Mouse (Mus musculus) adrenal gland, adult 2 months (tissue): ENCODE data around the gene Gadd45g. TPM values are rescaled to one million over a fixed set of nuclear protein-coding genes. Genes with fewer than 3 reads are reported as not detected.
A peak's percentile ranks its signal among the peaks of the same experiment; 100 is the strongest.

Experiments used
- DNase-seq: peaks from one replicate; pipeline ENCODE4 v3.0.0; 2021
- polyA plus RNA-seq: library from polyadenylated mRNA; depleted of rRNA; stranded (reverse); fragments of >200 nt; gene quantifications from 2 replicates; pipeline ENCODE4 v1.2.3, GENCODE M21; 2012
- total RNA-seq, 2 experiments: library from RNA; stranded (reverse); gene quantifications; 2 replicates each; pipeline ENCODE4 v1.2.3; 2021

Gene Gadd45g
- total and polyA plus RNA-seq, 3 experiments: 20.8 to 57.6 (median 41.0) TPM

- DNase-seq: peak; percentile 89
Measured at GRCm38 (mm10) chr13:51853301-51854243, 7.1 kb downstream of the Gadd45g start.

GRCm38 (mm10) chr13:51855584-51855983 lies 9.1 kb downstream of the Gadd45g start:
- no peak for DNase-seq

- DNase-seq: no peak
Measured at GRCm38 (mm10) chr13:51857156-51857555, 10.7 kb downstream of the Gadd45g start.

GRCm38 (mm10) chr13:51858475-51858874 lies 12.0 kb downstream of the Gadd45g start:
- DNase-seq: peak; percentile 73

- no peak for DNase-seq
Measured at GRCm38 (mm10) chr13:51859174-51859573, 12.7 kb downstream of the Gadd45g start.

GRCm38 (mm10) chr13:51859798-51860197 lies 13.3 kb downstream of the Gadd45g start:
- DNase-seq: no peak

- DNase-seq: no peak
Measured at GRCm38 (mm10) chr13:51862750-51863149, 16.3 kb downstream of the Gadd45g start.

GRCm38 (mm10) chr13:51866151-51866659 lies 19.7 kb downstream of the Gadd45g start:
- peak; percentile 43 for DNase-seq

- peak; percentile 74 for DNase-seq
Measured at GRCm38 (mm10) chr13:51868491-51869128, 22.1 kb downstream of the Gadd45g start.

- DNase-seq: no peak
Measured at GRCm38 (mm10) chr13:51869129-51869491, 22.6 kb downstream of the Gadd45g start.

- DNase-seq: peak; percentile 53
Measured at GRCm38 (mm10) chr13:51871148-51871547, 24.7 kb downstream of the Gadd45g start.

GRCm38 (mm10) chr13:51872252-51872962 lies 25.9 kb downstream of the Gadd45g start:
- no peak for DNase-seq

- DNase-seq: no peak
Measured at GRCm38 (mm10) chr13:51872963-51873514, 26.6 kb downstream of the Gadd45g start.

GRCm38 (mm10) chr13:51873786-51874185 lies 27.3 kb downstream of the Gadd45g start:
- DNase-seq: no peak

GRCm38 (mm10) chr13:51876131-51876530 lies 29.7 kb downstream of the Gadd45g start:
- DNase-seq: no peak

- no peak for DNase-seq
Measured at GRCm38 (mm10) chr13:51878806-51879205, 32.3 kb downstream of the Gadd45g start.

- DNase-seq: no peak
Measured at GRCm38 (mm10) chr13:51879571-51879970, 33.1 kb downstream of the Gadd45g start.

GRCm38 (mm10) chr13:51880019-51880418 lies 33.5 kb downstream of the Gadd45g start:
- DNase-seq: no peak

GRCm38 (mm10) chr13:51881271-51882128 lies 35.0 kb downstream of the Gadd45g start:
- no peak for DNase-seq

- DNase-seq: peak; percentile 32
Measured at GRCm38 (mm10) chr13:51882218-51882617, 35.7 kb downstream of the Gadd45g start.

GRCm38 (mm10) chr13:51884250-51884649 lies 37.8 kb downstream of the Gadd45g start:
- DNase-seq: no peak
